Mouse (Mus musculus): ENCODE measurements around the gene 1110017D15Rik. TPM values are rescaled to one million over a fixed set of nuclear protein-coding genes. Genes with fewer than 3 reads are reported as not detected.
"Not testable (repeated sequence)": the region's sequence is repeated elsewhere in the genome, so short reads cannot be mapped to it uniquely, and the experiment has no call there.

The 1110017D15Rik gene
- total RNA-seq, 2 experiments from 2014 or later = not detected

DNA sequence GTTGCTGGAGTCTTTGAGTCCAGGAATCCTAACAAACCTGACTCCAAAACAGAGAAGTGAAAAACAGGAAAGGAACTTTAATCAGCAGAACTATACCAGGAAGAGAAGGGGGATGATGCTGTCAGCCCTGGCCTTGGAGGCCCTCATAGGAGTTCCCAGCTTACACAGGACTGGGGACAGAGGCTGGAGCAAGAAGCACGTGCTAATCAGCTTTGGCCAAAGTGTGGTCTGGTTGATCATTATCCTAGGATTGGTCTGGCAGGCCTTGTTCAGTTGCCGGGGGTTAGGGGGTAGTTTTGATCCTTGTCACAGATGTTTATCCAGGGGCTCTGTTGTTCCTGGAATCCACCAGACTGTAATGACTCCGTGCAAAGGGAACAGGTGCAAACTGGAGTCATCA, 22.8 kb downstream of the 1110017D15Rik start:
- no peak for ATAC-seq (replicated peaks; ENCODE audit: low FRiP score, low TSS enrichment, poor library complexity, severe bottlenecking)

DNA sequence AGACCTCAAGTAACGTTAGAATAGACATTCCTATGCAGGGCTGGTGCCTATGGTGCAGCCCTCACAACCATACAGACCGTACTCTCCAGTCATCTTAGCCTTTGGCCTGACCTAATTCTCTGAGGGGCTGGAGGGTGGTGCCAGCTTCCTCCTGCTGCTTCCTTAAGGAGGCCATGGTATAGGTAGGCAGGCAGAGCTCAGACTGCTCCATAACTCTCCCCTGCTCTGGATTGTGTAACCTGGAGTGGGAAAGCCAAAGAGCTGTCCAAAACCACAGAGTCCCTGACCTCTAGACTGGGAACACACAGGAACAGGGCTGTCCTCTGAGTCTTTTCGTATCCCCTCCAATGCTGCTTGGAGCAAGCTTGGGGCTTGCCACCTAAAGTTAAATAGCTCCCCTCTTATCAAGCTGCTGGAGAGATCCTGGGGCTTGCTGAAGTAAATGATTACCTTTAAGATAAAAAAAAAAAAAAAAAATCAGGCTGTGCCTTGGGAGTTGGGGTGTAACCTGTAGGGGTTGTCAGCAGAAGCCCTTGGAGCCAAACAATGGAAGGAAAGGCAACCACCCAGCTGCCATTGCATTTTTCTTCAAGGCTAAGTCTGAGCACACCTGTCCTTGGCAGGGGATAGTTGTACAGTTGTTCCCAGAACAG, 23.5 kb downstream of the 1110017D15Rik start:
- ATAC-seq (replicated peaks; ENCODE audit: low FRiP score, low TSS enrichment, poor library complexity, severe bottlenecking) = no peak

DNA sequence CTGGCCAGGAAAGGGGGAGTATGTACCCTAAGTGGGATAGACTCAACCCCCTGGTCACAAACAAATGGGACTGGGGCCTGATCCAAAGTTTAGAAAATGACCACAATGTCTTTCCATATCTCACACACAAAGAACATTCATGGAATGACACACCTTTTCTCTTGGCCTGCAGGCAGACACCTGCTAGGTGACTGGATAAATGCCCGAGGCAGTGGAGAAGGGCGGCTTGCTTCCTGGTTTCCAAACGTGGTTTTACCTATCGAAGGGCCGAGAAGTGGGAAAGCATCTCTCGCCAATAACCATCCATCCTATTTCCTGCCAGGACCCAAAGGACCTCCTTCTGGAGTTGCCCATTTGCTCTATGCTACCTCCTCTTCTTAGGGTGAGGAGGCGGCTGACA, 24.2 kb downstream of the 1110017D15Rik start:
- no peak for ATAC-seq (replicated peaks; ENCODE audit: low FRiP score, low TSS enrichment, poor library complexity, severe bottlenecking)

- no peak for ATAC-seq (replicated peaks; ENCODE audit: low FRiP score, low TSS enrichment, poor library complexity, severe bottlenecking)
Measured at GRCm38 (mm10) chr4:41481601-41482017, 35.5 kb downstream of the 1110017D15Rik start.

GRCm38 (mm10) chr4:41480254-41480653, 36.9 kb downstream of the 1110017D15Rik start:
- ATAC-seq (replicated peaks; ENCODE audit: low FRiP score, low TSS enrichment, poor library complexity, severe bottlenecking) = no peak

- ATAC-seq (replicated peaks; ENCODE audit: low FRiP score, low TSS enrichment, poor library complexity, severe bottlenecking) = no peak
Measured at GRCm38 (mm10) chr4:41479456-41479804, 37.7 kb downstream of the 1110017D15Rik start.

- ATAC-seq (replicated peaks; ENCODE audit: low FRiP score, low TSS enrichment, poor library complexity, severe bottlenecking) = no peak
Measured at GRCm38 (mm10) chr4:41478751-41479455, 38.2 kb downstream of the 1110017D15Rik start.

DNA sequence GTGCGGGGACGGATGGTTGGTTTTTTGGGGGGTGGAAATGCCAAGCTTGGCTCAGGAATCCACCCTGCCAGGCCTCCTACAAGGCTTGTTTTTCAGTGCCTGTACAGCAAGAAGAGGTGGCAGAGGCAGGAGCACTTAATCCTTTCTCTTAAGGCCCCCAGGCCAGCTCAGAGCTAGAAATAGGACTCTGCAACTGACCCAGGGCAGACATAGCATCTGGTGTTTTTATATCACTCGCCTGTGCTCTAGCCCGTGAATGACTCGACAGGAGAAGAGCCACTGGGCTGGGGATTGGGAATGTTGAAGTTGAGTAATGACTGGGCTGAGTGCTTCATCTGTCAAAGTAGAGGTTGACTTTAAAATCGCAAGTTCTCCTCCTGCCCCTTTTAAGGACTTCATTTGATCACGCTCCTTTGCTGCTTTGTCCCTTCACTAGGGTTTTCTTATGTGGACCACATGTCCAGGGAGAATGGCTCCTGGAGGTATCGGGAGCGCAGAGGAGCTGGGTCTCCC, 39.4 kb downstream of the 1110017D15Rik start:
- ATAC-seq (replicated peaks; ENCODE audit: low FRiP score, low TSS enrichment, poor library complexity, severe bottlenecking) = no peak

GRCm38 (mm10) chr4:41471384-41471689, 45.8 kb downstream of the 1110017D15Rik start:
- no peak for ATAC-seq (replicated peaks; ENCODE audit: low FRiP score, low TSS enrichment, poor library complexity, severe bottlenecking)

DNA sequence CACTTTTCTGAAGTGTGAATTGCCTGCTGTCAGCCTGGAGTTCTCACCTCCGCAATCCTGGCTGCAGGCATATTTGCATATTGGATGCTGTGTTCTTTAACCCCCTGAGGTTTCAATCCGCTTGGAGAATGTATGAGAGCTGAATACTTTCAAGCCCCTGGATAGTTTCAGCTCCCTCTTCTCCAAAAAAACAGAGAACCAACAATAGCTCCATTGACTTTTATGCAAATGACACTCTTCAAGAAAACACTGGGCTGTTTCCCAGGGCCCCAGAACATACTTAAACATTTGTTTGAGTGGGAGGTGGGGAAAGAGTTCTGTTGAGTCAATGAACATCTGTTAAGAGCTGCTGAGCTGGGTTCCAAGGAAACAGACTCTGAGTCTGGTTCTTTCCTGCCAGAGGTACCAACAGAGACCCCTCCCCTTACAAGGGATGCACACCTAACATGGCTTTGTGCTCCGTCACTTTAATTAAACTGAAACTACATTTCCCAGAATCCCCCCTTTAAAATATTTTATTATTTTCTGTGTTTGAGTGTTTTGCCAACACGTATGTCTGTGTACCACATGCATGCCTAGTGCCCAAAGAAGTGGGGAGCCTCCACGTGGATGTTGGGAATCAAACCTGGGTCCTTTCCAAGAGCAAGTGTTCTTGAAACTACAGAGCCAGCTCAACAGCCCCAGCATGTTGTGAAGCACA, 46.3 kb downstream of the 1110017D15Rik start:
- ATAC-seq (replicated peaks; ENCODE audit: low FRiP score, low TSS enrichment, poor library complexity, severe bottlenecking) = no peak

DNA sequence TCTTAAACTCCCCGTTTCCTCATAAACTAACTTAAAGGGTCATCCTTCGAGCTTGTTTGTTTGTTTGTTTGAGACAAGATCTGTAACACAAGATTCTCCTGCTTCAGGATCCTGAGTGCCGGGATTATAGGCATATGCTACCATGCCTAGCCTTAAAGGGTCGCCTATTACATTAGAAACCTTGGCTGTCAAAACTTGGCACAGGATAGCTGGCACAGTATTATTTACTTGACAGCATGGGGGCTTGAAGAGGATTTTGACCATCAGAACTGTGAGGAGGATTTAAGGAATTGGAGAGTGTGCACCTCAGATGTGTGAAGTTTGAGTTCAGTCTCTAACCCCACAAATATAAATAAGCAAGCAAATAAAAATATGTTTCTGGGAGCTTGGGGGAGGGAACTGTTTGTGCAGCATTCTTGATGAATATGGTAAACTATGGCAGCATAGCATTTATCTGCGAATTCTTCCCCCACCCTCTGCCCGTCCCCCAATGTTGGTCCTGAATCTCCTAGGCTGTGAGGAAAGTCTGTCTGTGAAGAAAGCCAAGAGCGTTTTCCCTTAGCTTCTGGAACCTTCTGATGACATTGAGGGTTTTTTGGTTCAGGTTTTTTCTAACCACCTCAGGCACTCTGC, 47.0 kb downstream of the 1110017D15Rik start:
- ATAC-seq (replicated peaks; ENCODE audit: low FRiP score, low TSS enrichment, poor library complexity, severe bottlenecking) = no peak

DNA sequence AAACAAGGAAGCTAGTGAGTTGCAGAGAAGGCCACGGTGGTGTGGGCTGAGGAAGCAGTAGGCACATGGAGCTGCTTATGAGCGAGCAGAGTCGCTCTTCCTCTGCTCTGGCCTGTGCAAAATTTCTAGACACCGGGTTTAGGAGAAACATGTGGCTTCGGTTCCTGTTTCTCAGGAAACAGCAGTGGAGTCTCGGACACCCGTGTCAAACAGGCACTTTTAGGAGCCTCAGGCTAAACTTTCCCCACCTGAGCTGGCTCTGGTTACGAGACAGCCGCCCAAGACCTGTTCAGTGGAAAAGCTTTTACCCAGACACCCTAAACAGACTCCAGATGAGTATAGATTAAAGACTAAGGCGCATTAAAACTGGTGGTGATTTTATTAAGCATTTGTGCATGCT, 47.9 kb downstream of the 1110017D15Rik start:
- ATAC-seq (replicated peaks; ENCODE audit: low FRiP score, low TSS enrichment, poor library complexity, severe bottlenecking) = no peak

DNA sequence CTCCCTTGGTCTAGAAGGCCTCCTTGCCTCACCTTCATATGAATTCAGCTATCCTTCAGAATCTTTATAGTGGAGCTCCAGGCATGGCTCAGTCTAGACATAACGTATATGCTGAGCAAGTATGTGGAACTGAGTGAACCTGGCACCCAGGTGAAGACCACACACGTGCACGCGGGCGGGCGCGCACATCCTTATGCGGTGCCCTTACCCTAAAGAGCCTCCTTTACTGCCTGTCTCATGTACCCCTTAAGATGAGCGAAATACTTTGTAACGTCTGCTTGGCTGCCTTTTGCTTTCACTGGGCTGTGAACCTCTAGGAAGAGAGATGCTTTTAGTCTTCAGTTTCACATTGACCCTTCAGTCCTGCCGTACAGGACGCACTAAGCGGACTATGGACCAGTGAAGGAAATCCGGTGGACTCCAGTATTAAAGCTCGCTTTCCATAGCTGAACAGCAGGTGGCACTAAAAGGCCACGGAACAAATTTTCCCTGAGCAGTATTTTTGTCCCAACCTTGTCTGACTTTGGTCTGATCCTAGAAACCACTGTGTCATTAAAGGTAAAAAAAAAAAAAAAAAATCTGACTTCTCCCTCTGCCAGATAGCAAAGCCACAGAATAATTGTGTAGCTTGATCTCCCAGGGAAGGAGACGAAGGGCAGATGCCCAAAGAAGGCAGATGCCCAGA, 48.6 kb downstream of the 1110017D15Rik start:
- ATAC-seq (replicated peaks; ENCODE audit: low FRiP score, low TSS enrichment, poor library complexity, severe bottlenecking) = no peak

GRCm38 (mm10) chr4:41465287-41465665, 51.9 kb downstream of the 1110017D15Rik start:
- ATAC-seq (replicated peaks; ENCODE audit: low FRiP score, low TSS enrichment, poor library complexity, severe bottlenecking) = no peak

DNA sequence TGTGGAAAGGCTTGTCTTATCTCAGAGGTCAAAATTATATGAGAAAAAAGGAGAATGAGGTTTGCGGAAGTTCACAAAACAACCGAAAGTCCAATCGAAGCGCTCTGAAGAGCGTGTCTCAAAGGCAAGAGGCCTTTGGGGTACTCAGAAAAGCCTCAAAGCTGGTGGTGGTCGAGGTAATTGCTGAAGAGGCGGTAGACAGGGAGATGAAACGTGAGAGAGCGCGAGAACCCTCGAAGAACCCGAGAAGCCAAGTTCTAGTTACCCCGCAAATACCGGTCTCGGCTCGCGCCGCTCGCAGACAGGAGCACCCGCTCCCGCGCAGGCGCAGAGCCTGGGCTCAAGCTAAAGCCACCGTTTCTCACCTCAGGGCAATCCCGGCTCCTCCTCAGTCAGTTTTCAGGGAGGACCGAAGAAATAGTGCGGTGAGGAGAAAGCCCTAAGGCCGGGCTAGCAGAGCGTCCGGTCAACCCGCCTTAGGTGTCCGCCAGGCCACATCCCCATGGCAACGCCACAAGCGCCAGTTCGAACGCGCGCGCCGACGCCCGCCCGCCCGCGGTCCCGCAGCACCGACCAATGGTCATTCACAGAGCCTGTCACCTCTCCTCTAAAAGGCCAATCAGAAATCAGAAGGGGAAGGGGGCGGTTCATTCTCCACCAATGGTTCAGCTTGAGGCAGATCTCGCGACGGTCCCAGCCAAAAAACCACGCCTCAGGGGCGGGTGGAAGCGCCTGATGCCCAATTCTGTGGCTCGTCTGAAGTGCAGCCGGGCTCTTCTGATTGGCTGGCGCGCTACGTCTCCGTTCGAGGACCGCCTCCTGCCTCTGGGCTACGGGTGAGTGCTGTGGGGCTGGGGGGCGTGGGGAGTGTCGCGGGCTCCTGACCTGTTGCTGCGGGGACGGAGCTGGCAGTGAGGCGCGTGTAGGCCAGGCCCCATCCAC, 52.5 kb downstream of the 1110017D15Rik start, which contains the start of the genes Kif24 and Nudt2:
TSS of gene Kif24 (minus strand) at position 543 of the 942 bp plus-strand sequence.
TSS of gene Nudt2 (plus strand) at position 807 of the 942 bp plus-strand sequence.
- peak; percentile 97 for ATAC-seq (replicated peaks; ENCODE audit: low FRiP score, low TSS enrichment, poor library complexity, severe bottlenecking)

- not testable (repeated sequence) for ATAC-seq (replicated peaks; ENCODE audit: low FRiP score, low TSS enrichment, poor library complexity, severe bottlenecking)
Measured at GRCm38 (mm10) chr4:41463051-41463738, 53.9 kb downstream of the 1110017D15Rik start.

- no peak for ATAC-seq (replicated peaks; ENCODE audit: low FRiP score, low TSS enrichment, poor library complexity, severe bottlenecking)
Measured at GRCm38 (mm10) chr4:41460690-41461089, 56.4 kb downstream of the 1110017D15Rik start.
